Mouse (Mus musculus) cerebellum, adult 2 months (tissue): ENCODE measurements around the gene 3110021N24Rik.

Experiments
- CTCF ChIP-seq: fragments of 200-500 bp; IDR thresholded peaks from 2 replicates; pipeline ENCODE4 v1.5.1; 2011; ENCODE audit warnings: low read depth, mild to moderate bottlenecking, control low read depth, low read length, moderate library complexity, borderline replicate concordance; ENCODE audit not compliant: insufficient read depth
- POLR2A ChIP-seq: fragments of 200-500 bp; IDR thresholded peaks from 2 replicates; pipeline ENCODE4 v1.6.1; 2011; ENCODE audit warnings: low read length, control low read depth, borderline replicate concordance; ENCODE audit not compliant: insufficient read depth

DNA sequence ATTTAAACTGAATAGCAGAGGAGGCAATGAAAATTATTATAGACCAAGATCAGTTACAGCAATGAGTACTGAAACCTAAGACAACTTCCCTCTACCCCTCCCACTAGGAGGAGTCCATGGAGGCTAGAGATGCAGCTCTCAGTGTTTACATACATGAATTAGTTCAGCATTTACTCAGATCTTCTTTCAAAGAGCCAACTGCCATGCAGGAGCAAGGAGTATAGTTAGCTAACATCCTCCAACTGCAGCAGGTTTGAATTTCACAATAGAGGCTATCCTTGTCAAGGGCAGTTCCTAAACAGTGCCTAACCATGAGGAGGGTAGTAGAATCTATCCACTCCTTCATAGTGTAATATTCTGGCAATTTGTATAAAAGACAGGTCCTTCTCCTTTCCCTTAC lies 49.1 kb downstream of the 3110021N24Rik start:
- no peak for TF ChIP-seq CTCF
- TF ChIP-seq POLR2A: no peak
